Mouse (Mus musculus): Measurements from ENCODE around the gene Rnf215. TPM values are rescaled to one million over a fixed set of nuclear protein-coding genes. Genes with fewer than 3 reads are reported as not detected.

Rnf215 gene
- total and polyA plus RNA-seq, 3 experiments = 14.9 to 24.8 (median 24.3) TPM

DNA sequence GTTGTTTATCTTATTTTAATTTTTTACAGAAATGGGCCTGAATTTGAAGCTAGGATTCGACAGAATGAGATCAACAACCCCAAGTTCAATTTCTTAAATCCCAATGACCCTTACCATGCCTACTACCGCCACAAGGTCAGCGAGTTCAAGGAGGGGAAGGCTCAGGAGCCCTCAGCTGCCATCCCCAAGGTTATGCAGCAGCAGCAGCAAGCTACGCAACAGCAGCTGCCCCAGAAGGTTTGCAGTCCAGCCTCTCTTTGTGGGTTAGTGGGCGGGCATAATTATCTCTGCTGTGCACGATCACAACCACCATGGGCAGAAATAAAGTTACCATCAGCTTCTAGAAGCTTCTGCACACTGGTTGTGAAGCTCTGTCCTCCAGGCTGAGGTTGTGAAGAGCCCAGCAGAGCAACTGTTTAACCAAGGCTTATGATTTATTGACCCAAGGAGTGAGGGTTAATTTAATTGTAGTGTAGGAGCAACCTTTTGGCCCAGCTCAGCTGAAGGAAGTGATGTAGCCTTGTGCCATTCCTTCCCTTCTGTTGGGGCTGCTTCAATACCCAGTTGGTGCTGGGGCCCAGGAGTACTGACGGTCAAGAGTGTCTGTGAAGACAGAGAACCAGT, 31.6 kb downstream of the Rnf215 start:
- dilution Hi-C loops (cut with MboI; ENCODE audit: extremely low pct_ligation_motif_present, extremely low pct_unique_long_range_greater_than_20kb, low sequenced_read_pairs) (no loop called here), in situ Hi-C loops (cut with MboI; ENCODE audit: low pct_ligation_motif_present, low pct_unique_long_range_greater_than_20kb, low sequenced_read_pairs) (no loop called here)
- no peak for DNase-seq (ENCODE audit: extremely low read depth)
- Histone ChIP-seq H3K27me3 (replicated peaks) (no peaks in the 10 kb centered on the region), H3K36me3 (replicated peaks in 1 of 2; ENCODE audit: control insufficient read depth in 1 of 2, insufficient read depth in 1 of 2, low read length in 1 of 2) (peaks cover 85 to 97% of the 10 kb centered on the region in 2 experiments), H3K4me2 (ENCODE audit: insufficient read depth, low read depth, poor library complexity, severe bottlenecking) (no peak overlapping the region), H3K79me2 (replicated peaks; ENCODE audit: control insufficient read depth, extremely low read depth, insufficient read depth, poor library complexity, severe bottlenecking) (peaks cover 69% of the 10 kb centered on the region), H3K9ac (ENCODE audit: insufficient read depth, low read depth) (no peak overlapping the region), H3K4me1 (ENCODE audit: control insufficient read depth in 1 of 2, insufficient read depth in 2 of 2) (peaks cover 19 to 43% of the 10 kb centered on the region in 2 experiments), H3K9me3 (replicated peaks; ENCODE audit: low read length) (no peaks in the 10 kb centered on the region), H3K4me3 (replicated peaks in 1 of 3; ENCODE audit: low read depth in 2 of 3, low read length in 2 of 3, poor library complexity in 1 of 3) (no peak overlapping the region), H3K27ac (ENCODE audit: insufficient read depth, low read depth) (no peak overlapping the region)
- TF ChIP-seq TBP (conservative IDR thresholded peaks at IDR 0.05; ENCODE audit: low read depth, low read length) = no peak
- TF ChIP-seq MAX (IDR thresholded peaks at IDR 0.05; ENCODE audit: low read length) = no peak
- no peak for TF ChIP-seq USF1 (IDR thresholded peaks at IDR 0.05; ENCODE audit: low read depth, low read length)
- TF ChIP-seq RAD21 (IDR thresholded peaks at IDR 0.05; ENCODE audit: low read depth, low read length) = no peak
- no peak for TF ChIP-seq JUND (conservative IDR thresholded peaks at IDR 0.05; ENCODE audit: low read depth, low read length)
- TF ChIP-seq ZC3H11A (IDR thresholded peaks at IDR 0.05; ENCODE audit: low read depth, low read length) = no peak
- no peak for TF ChIP-seq ELF1 (IDR thresholded peaks at IDR 0.05; ENCODE audit: low read depth, low read length)
- no peak for TF ChIP-seq ETS1 (conservative IDR thresholded peaks at IDR 0.05; ENCODE audit: low read depth, low read length)
- TF ChIP-seq USF2 (conservative IDR thresholded peaks at IDR 0.05; ENCODE audit: low read depth, low read length) = no peak
- TF ChIP-seq POLR2A (IDR thresholded peaks at IDR 0.05; ENCODE audit: low read depth, low read length) = no peak
- no peak for TF ChIP-seq EP300 (IDR thresholded peaks at IDR 0.05; ENCODE audit: low read length)
- TF ChIP-seq PAX5 (IDR thresholded peaks at IDR 0.05; ENCODE audit: low read length) = no peak

DNA sequence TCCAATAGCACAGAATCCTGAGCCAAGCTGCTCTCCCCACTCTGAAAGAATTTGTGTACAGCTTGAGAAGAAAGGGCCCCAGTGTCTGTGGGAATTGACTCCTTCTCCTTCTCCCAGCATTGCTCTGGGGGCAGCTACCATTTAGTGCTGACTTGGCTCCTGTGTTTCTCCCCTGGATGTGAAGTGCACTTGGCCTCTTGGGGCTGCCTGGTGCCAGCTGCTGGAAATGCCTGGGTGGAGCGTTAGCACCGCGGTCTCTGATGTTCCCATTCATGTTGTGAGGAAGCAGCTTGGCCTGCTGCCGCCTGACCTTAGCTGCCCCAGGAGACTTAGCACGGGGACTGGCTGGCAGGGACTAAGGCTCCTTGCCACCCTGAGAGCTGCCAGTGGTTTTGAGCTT, 39.6 kb downstream of the Rnf215 start:
- Histone ChIP-seq H3K4me3 (replicated peaks in 1 of 3; ENCODE audit: low read depth in 2 of 3, low read length in 2 of 3, poor library complexity in 1 of 3) (no peak overlapping the region), H3K27ac (ENCODE audit: insufficient read depth, low read depth) (no peak overlapping the region), H3K79me2 (replicated peaks; ENCODE audit: control insufficient read depth, extremely low read depth, insufficient read depth, poor library complexity, severe bottlenecking) (peaks cover 7% of the 10 kb centered on the region), H3K9ac (ENCODE audit: insufficient read depth, low read depth) (no peak overlapping the region), H3K4me1 (ENCODE audit: control insufficient read depth in 1 of 2, insufficient read depth in 2 of 2) (no peaks in the 10 kb centered on the region), H3K4me2 (ENCODE audit: insufficient read depth, low read depth, poor library complexity, severe bottlenecking) (no peak overlapping the region), H3K9me3 (replicated peaks; ENCODE audit: low read length) (no peaks in the 10 kb centered on the region), H3K27me3 (replicated peaks) (no peaks in the 10 kb centered on the region), H3K36me3 (replicated peaks in 1 of 2; ENCODE audit: control insufficient read depth in 1 of 2, insufficient read depth in 1 of 2, low read length in 1 of 2) (peaks cover 96 to 99% of the 10 kb centered on the region in 2 experiments)
- DNase-seq (ENCODE audit: extremely low read depth) = no peak
- TF ChIP-seq IRF4 (IDR thresholded peaks at IDR 0.05; ENCODE audit: low read depth, low read length) (no peak), ZC3H11A (IDR thresholded peaks at IDR 0.05; ENCODE audit: low read depth, low read length) (no peak), ZNF384 (IDR thresholded peaks at IDR 0.05; ENCODE audit: low read depth, low read length) (no peak), NELFE (IDR thresholded peaks at IDR 0.05; ENCODE audit: low read depth, low read length) (no peak), ETS1 (conservative IDR thresholded peaks at IDR 0.05; ENCODE audit: low read depth, low read length) (no peak), RCOR1 (conservative IDR thresholded peaks at IDR 0.05; ENCODE audit: low read depth, low read length) (no peak), E2F4 (IDR thresholded peaks at IDR 0.05; ENCODE audit: insufficient replicate concordance, low read depth, low read length) (no peak)
- dilution Hi-C loops (cut with MboI; ENCODE audit: extremely low pct_ligation_motif_present, extremely low pct_unique_long_range_greater_than_20kb, low sequenced_read_pairs) (no loop called here), in situ Hi-C loops (cut with MboI; ENCODE audit: low pct_ligation_motif_present, low pct_unique_long_range_greater_than_20kb, low sequenced_read_pairs) (no loop called here)
